Mouse (Mus musculus): ENCODE measurements around the gene Matk.

Matk gene

DNA sequence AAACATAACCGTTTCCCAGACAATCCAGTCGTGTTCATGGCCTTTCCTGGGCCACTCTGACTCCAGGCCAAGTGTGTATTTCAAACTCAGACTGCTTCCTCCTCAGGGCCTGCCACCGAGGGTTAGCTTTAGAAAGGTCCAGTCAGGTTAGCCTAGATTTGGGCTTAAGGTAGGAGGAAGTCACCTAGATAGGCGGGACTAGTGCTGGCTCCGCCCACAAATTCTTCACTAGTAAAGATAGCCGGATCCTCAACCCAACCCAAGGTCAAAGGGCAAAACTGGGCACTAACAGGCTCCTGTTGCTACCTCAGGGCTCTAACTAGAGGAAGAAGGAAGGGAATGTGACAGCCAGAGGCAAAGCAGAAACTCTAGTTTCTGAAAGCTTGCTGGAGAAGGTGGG lies 33.9 kb downstream of the Matk start:
- no peak for DNase-seq (ENCODE audit: low read depth, low spot score)

DNA sequence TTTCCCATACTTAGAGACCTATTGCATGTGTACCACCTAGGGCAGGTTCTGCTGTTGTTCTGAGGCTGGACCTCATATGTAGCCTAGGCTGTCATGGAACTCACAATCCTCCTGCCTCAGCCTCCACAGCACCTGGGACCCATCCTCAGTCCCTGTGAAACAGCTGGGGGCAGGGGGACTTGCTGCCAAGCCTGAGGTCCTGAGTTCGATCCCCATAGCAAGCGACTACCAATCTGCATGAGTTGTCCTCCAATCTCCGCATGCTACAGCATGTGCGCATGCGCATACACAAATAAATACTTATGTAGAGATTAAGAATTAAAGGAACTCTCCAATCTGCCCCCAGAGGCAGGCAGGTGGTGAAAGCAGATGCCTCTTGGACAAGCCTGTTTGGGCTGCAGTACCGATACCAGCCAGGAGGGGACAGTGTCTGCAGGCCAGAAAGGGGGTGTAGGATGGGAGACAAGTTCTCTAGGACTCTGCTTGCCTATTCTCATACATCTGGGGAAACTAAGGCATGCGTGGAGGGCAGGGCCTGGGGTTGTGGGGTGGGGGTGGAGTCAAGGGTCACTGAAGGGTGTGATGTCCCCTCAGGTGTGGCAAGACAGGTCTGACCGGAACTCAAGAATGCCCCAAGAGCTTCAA lies 34.9 kb downstream of the Matk start:
- no peak for DNase-seq (ENCODE audit: low read depth, low spot score)

DNA sequence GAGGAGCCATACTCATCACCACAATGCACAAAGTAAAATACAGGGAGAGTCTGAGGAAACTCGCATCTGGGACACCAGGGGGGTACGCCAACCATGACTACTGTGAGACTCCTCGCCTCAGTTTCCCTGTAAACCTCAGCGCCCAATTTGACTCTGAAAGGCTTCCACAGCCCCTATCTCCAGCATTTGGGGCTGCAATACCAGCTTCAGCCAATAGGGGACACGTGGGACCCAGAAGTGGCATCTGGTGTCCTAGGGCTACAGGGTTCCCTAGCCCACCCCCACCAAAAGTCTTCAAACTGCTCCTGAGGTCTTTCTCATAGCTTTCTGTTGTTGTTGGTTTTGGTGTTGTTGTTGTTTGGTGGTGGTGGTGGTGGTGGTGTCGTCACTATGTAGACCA lies 35.9 kb downstream of the Matk start:
- DNase-seq (ENCODE audit: low read depth, low spot score): no peak

DNA sequence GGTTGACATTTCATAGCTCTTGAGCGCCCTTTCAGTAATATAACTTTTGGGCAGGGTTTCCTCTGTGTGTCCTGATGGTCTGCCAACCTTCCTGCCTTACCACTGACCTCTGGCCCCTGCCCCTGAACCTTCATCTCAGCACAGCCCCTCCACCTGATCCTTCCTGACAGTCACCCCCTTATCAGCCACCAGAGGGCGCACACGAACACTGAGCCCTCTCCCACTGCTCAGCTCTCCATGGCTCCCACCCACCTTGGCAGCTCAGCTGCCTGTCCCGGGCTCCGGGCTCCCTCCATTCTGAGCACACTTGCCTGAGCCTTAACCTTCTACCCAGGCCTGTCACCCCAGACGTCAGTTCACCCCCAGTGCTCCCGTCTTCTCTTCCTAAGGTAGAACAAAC lies 36.5 kb downstream of the Matk start:
- DNase-seq (ENCODE audit: low read depth, low spot score): no peak

DNA sequence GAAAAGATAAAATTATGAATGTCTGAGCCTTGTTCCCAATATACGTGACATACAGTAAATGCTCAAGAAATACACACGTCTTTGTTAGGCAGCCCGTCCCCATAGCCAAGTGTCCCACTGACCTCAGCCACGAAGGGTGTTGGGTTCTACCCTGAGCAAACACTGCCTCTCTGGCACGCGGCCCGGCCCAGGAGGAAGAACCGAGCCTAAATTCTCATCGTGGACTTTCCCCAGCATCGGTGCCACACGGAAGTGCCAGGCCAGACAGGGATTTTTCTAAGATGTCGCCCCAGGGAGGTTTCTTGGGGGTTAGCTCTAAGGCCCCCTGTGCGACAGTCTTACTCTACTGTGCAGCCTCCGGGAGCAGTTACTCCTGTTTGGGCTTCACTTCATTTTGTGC lies 37.1 kb downstream of the Matk start:
- no peak for DNase-seq (ENCODE audit: low read depth, low spot score)

DNA sequence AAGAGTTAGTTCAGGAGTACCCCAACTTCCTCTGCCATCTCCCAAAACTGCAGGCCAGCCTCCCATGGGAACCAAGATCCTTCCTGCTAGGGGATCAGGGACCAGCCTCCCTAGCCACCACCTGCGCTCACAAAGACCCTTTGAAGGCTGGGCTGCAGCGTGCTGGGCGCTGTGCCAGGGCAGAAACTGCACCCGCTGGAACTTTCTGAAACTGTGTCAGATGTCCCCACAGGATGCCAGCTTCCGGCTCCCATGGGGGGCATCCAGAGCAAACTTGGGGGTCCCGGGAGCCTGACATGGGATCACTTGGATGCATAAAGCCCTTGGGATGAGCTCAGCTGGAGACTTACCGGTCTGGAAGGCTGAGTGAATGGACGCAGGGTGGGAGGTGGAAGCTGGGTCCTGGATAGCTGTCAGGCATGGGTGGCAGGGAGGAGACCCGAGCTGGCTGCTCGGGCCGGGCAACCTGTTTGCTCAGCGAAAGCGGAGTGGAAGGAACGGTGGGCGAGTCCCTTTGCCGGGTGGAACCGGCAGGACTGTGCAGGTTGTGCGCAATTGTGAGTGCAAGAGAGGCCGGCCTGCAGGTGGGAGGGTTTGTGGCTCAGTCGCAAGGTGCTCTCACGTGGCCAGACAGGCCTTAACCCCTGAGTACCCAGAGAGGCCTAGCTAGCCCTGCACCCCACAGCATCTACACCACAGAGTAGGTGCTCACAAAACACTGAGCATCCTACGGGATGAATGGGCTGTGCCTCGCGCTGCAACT lies 38.1 kb downstream of the Matk start:
- DNase-seq (ENCODE audit: low read depth, low spot score): no peak

DNA sequence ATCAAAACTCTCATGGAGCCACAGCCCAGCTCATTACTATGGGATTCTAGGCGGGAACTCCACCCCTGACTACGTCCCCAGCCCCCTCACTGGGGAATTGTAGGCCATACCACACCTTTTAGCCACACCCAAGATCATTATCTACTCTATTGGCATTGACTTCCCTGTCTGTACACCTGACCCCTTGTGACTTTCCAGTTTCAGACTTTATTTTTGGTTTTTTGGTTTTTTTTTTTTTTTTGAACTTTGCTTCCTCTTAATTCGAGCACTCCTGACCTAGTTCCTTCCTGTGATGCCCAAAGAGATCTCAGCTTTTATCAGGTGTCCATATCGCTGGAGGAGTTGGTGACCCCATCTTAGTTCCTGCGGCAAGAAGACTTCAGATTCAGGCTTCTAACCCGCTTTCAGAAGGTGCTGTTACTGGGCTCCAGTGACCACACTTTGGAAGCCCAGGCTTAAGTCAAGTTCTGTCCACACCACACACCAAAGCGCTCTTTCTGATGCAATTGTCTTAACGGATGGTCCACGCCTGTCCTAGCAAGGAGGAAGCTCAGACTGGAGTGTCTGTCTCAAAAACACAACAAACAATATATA lies 38.9 kb downstream of the Matk start, which contains the start of gene Tjp3:
TSS of gene Tjp3 (minus strand) at position 71 of the 594 bp plus-strand sequence.
- no peak for DNase-seq (ENCODE audit: low read depth, low spot score)

DNA sequence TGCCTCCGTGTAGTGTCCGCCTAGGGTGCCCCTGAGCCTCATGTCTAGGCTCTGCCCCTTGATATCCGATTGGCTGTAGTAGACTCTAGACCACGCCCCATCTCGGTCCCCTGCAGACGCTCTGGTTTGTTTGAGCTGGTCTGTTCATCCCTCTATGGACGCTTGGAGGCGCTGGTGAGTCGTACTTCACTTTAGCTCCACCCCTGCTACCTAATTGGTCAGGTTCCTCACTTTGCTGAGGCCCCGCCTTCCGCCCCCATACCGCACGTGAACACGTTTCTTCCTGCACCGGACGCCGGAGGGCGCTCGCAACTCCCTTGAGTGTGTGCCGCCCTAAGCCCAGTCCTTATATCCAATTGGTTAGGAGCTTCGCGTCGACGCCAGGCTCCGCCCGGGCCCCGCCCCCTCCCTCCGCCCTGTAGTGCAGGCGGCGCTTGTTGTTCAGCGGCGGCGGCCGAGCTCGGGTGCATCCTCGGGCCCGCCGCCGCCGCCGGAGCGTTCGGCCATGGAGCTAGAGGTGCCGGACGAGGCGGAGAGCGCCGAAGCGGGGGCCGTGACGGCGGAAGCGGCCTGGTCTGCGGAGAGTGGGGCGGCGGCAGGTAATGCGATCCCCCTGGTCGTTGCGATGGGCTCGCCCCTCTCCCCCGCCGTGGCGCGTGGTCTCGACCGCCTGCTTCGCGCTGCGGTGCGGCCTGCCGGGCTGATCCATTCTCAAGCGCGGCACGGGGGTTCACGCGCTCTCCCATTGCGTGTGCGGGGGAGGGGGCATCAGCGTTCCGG lies 40.0 kb downstream of the Matk start, which contains the start of gene Pip5k1c:
TSS of gene Pip5k1c (plus strand) at position 410 of the 780 bp plus-strand sequence.
- peak; percentile 100 for DNase-seq (ENCODE audit: low read depth, low spot score)

DNA sequence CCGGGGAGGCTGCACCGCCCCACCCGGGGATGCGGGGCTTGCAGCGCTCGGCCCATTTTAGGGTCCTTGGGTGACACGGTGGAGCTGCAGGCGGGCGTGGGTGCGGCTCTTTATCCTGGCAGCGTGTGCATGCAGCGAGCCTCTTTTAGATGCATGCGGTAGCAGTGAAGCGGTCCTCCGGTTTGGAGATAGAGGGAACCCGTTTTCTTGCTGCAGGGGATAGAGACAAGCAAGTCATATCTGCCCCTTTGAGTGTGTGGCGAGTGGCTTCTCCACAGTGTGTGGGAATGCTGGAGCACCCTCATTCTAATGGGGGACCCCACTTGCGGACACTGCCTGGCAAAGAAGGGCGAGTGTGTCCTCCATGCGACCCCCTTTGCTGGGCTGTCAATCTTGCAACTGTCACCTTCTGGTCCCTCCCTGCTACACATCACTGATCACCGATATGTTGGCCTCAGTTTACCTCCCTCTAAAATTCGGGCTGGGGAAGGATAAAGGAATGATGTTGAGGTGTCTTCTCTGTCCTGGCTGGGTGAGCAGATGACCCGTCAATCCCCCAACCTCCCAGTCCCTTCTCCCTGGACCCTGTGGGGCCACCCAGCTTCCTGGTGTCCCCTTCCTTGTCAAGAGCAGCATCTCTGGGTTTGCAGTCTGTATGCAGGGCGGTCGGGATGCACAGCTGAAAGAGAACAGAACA lies 40.7 kb downstream of the Matk start:
- DNase-seq (ENCODE audit: low read depth, low spot score): no peak

DNA sequence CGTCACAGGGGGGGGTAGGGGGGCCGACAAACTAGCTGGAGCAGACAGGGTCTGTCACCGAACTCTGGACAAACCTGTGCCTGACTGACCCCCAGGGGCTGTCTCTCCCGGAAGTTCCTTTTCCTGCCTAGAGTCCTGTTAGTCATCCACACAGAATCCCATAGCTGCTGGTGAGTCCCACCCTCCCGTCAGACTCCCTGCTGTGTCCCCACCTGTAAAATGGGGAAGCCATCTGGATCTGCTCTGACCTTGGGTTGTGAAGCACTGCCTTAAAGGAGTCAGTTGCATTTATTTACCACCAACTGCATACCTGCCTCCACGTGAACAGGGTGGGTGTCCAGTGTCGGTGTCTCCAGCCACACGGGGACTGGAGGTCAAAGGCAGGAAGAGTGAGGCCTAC lies 41.7 kb downstream of the Matk start:
- DNase-seq (ENCODE audit: low read depth, low spot score): no peak

DNA sequence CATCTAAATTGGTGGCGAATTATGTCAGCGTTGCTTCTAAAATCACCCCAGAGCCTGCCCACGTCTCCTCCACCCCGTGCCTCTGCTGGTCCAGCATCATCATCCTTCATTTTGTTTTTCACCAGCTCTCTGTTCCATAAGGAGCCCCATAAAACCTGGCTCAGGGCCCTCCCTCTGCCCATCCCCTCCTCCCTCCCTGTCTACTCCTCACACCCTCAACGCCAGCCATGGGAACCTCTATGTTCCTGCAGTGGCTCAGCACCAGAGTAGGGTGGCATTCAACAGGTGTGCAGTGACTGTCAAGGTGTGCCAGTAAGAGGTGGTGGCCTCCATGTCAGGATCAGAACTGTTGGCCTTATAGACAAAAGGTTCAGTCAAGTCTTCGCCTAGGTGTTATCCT lies 42.5 kb downstream of the Matk start:
- DNase-seq (ENCODE audit: low read depth, low spot score): no peak

DNA sequence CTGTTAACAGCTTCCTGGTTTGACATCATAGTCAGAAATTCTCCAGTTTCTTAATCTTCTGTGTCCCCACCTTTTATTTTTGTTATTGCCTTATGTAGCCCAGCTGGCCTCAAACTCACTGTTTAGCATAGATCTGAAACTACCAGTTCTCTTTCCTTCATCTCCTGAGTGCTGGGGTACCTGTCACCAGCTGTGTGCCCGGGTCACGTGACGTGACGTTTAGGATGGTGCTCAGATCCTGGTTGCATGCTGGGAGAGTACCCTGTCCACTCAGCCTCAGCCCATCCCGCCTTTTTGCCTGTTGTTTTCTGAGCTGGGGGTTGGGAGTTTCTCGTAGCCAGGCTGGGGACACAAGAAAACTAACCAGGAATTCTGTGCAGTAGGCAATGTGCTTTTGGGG lies 44.5 kb downstream of the Matk start:
- DNase-seq (ENCODE audit: low read depth, low spot score): no peak

DNA sequence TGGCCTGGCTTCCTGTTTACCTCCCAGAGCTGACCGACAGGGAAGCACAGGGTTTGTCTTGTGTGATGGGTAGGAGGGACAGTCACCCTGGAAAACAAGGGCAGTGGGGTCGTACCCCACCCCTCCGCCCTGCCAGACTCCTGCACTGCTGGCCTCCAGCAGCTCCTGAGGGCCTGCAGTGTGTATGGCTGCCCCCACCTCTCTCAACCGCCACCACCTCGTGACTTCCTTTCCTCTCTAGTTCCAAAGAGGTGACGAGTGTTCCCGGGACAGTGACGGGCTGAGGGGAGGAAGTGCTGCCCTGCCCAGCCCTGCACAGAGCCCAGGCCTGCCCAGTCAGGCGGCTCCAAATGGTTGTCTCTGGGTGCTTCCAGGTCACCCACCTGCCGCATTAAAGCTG lies 45.1 kb downstream of the Matk start:
- no peak for DNase-seq (ENCODE audit: low read depth, low spot score)

DNA sequence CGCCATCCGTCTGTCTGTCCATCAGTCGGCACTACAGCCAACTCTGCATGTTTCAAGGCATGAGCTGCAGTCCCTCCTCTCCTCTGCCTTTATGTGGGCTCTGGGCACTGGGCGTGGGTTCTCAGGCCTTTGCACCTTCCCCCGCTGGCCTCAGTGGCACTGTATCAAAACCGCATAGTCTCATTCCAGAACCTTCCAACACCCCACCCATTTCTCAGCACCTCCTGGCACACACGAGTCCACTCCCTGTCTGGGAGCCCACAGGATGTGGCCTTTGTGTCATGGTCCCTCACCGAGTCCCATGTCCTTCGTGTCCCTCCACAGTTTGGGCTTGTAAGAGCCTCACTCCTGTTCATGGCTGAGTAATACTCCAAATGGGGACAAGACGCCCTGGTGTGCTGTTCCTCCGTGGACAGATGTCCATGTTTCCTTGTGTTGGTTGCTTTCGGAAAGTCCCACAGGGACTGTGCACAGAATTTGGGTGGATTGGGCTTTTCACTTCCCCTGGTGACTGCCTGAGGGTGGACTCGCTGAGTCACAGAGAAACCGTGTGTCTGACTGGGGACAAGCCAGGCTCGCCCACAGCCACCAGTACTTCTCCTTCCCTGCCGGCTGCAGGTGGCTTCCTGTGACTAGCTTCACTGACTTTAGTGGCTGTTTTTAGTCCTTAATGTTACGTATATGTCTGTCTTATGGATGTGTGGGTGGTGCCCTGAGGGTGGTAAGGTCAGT lies 45.8 kb downstream of the Matk start:
- DNase-seq (ENCODE audit: low read depth, low spot score): no peak

DNA sequence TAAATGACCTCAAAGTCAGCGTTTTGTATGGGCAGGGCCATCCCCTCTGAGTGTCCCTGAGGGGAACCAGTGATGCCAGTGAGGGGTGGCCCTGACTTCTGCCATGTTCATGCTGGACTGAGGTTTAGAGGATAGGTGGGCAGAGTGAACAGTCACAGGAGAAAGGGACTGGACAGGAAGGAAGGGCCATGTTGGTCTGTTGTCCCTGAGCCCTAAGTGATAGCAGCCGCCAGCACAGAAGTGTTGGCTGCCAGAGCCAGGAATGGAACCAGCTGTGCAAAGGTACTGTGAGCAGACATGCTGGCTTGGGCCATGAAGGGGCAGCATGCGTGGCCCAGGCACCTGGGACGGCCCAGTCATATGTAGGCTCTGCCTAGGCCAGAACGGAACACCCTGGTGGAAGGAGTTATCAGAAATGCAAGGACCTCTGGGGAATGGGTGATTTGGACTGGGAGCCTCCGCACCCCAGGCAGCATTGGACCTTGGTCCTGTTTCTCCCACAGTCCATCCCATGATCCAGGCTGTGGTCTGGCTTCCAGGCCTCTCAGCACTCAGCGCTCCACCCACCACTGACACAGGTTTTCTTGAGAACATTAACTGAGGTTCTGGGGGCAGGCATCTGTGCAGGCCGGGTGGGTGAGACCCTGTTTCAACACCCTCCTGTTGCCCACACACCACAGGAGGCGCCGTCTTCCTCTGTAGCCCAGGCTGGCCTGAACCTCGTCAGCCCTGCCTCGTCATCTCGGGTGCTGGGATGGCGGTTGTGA lies 47.0 kb downstream of the Matk start:
- DNase-seq (ENCODE audit: low read depth, low spot score): no peak

DNA sequence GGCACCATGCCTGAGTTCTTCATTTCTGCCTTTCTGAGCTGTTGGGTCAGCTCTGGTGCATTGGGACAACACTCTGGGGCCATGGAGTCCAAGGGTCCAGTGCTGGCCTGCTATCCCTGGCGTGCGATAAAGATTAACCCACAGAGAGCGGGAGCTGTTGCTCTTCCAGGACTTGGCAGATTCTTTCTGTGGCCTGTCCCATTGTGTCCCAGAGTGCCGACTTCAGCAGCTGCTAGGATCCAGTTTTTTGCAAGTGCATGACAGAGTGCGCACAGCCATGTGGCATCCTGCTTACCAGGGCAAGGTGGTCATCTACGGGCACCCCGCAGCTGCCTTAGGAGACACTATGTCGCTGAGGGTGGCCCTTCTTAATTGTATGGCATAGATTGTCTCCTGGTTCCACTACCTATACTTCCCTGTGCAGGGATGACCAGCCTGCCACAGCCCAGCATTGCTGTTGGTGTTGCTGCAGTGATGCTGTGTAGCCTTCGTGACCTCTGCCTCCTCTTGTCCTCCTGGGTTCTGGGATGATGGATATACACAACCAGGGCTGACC lies 47.7 kb downstream of the Matk start:
- DNase-seq (ENCODE audit: low read depth, low spot score): no peak

DNA sequence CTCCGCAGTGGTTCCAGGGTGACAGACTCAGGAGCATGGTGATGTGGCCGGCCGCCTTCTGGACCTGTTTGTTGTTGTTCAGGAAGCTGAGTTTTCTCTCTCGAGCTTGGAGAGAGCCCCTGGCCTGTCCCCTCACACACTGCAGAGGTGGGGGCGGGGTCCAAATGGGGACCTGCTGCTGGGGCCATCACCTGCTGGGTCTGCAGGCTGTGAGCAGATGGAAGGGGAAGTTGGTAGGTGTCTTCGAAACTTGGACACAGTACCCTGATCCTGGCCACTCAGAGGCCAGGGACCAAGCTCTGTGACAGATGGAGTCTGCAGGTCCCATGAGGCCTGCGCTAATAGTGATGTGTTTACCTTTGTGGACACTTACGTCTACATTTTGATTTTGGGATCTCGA lies 48.6 kb downstream of the Matk start:
- no peak for DNase-seq (ENCODE audit: low read depth, low spot score)

DNA sequence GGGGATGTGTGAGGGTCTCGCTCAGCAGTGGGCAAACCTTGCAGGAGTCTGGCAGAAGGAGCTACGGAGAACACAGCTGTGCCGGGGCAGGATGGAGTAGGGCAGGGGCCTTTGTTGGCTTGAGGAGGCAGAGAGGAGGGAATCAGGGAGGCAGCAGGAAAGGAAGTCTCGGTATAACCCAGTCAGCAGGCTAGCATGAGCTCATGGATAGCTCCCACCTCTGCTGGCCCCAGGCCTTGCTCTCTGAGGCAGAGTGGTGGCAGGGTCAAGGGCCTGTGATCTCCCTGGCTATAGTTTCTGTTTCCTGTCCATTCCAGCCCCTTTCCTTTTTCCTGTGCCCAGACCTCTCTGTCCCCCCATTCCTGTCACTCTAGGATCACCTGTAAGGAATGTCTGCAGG lies 49.6 kb downstream of the Matk start:
- DNase-seq (ENCODE audit: low read depth, low spot score): no peak

DNA sequence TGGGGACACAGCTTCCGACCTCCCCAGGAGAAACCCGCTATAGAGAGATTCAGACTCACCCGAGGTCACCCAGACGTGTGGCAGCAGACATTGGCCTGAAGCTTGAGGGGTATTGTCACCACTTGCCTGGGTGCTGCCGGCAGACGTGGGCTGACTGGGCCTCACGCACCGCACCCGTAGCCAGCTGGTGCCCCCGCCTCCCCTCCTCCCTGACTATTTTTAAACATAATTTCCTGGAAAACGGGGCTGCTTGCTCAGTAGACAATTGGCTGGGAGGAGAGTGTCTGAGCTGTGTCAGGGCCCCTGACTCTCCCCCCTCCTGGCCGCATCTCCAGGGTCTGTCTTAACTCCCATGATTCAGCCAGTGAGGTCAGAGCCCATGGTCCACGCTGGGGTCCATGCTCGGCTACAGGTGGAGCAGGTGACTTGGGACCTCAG lies 50.1 kb downstream of the Matk start:
- DNase-seq (ENCODE audit: low read depth, low spot score): no peak

DNA sequence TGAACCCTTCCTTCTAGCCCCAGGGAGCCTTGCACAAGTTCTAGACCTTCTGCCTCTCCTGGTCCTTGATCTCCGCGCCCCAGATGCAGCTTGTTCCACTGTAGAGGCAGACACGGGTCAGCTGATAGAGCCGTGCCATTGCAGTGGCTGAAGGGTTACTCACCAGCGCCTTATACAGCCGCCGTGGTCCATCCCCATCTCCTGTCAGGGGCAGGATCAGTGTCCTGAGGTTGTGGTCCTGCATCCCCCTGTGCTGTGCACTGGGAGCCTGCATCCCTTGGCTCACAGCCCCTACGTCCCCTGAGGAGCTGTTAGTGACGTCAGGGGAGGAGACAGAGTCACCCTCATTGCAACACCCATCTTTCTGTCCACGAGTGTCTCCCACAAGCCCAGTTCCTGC lies 50.5 kb downstream of the Matk start:
- DNase-seq (ENCODE audit: low read depth, low spot score): no peak

All from WW6 (cell line).